Mouse (Mus musculus) liver, embryonic 12.5 days (tissue): ENCODE measurements around the gene Fxyd6. TPM values are rescaled to one million over a fixed set of nuclear protein-coding genes. Genes with fewer than 3 reads are reported as not detected.

Experiments
- ATAC-seq: fragments of 200-750 bp; cut with Nextera tagmentation; 2 replicates; pipeline ENCODE4 v1.8.0; 2017; ENCODE audit warnings: moderate number of reproducible peaks, mild to moderate bottlenecking, moderate library complexity
- H3K27ac ChIP-seq: fragments of 300-500 bp; sonication (generic); 2 replicates; pipeline ENCODE4 v1.5.1; 2016; ENCODE audit warnings: mild to moderate bottlenecking
- H3K27me3 ChIP-seq: fragments of 300-500 bp; sonication (generic); replicated peaks from 2 replicates; pipeline ENCODE4 v1.6.1; 2016; ENCODE audit warnings: mild to moderate bottlenecking, moderate library complexity
- H3K36me3 ChIP-seq: fragments of 300-500 bp; sonication (generic); 2 replicates; pipeline ENCODE4 v1.6.1; 2016; ENCODE audit warnings: mild to moderate bottlenecking, moderate library complexity
- H3K4me1 ChIP-seq: fragments of 300-500 bp; sonication (generic); 2 replicates; pipeline ENCODE4 v1.6.1; 2016
- H3K4me2 ChIP-seq: fragments of 300-500 bp; sonication (generic); 2 replicates; pipeline ENCODE4 v1.6.1; 2016; ENCODE audit warnings: mild to moderate bottlenecking, moderate library complexity
- H3K4me3 ChIP-seq: fragments of 300-500 bp; sonication (generic); 2 replicates; pipeline ENCODE4 v1.5.1; 2016; ENCODE audit warnings: mild to moderate bottlenecking, moderate library complexity
- H3K9ac ChIP-seq: fragments of 300-500 bp; sonication (generic); 2 replicates; pipeline ENCODE4 v1.6.1; 2016; ENCODE audit warnings: mild to moderate bottlenecking, moderate library complexity
- H3K9me3 ChIP-seq: fragments of 300-500 bp; sonication (generic); replicated peaks from 2 replicates; pipeline ENCODE4 v1.6.1; 2016; ENCODE audit warnings: mild to moderate bottlenecking, moderate library complexity
- WGBS: fragments of 180-500 bp; shearing (Covaris S2); methylation state at CpG from one replicate; pipeline ENCODE4 v1.1.7; 2016; ENCODE audit not compliant: insufficient replicate concordance; 5-methylcytosine and 5-hydroxymethylcytosine counted together
- polyA plus RNA-seq: library from polyadenylated mRNA; unstranded; fragments of >200 nt; fragmentation: Nextera tagmentation; extraction: Ambion mirVana; gene quantifications from 2 replicates; pipeline ENCODE4 v1.2.1, GENCODE M21; 2016

Gene Fxyd6
- polyA plus RNA-seq, 1 experiment from 2014 or later, result 5.0 TPM

DNA sequence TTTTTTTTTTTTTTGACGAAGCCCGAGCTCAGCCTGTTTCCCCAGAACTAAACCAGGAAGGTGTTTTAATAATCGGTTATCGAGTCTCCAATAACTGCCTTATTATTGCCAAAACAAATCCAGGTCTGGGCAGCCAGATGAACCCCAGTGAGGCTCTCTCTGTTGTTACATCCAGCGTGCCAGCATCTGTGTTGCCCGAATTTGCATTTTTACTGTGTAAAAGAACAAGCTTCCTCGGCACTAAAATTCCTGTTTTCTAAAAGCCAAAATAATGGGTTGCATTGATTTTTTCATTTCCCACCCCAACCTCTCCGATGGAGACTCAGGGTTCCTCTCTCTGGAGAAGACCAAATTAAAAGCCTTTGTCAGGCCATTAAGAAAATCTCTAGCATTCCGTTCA, 63.1 kb downstream of the Fxyd6 start:
- Histone ChIP-seq H3K9me3 (no peaks in the 10 kb centered on the region), H3K9ac (no peak overlapping the region), H3K36me3 (no peaks in the 10 kb centered on the region), H3K4me3 (no peak overlapping the region), H3K4me1 (0 out of 2 replicates have a peak, but pooled peaks cover 7% of the 10 kb centered on the region), H3K27me3 (peaks cover 71% of the 10 kb centered on the region), H3K27ac (no peak overlapping the region), H3K4me2 (no peak overlapping the region)
- ATAC-seq, result no peak
- WGBS, result 70% methylated on average over 9 of the region's 9 CpGs

DNA sequence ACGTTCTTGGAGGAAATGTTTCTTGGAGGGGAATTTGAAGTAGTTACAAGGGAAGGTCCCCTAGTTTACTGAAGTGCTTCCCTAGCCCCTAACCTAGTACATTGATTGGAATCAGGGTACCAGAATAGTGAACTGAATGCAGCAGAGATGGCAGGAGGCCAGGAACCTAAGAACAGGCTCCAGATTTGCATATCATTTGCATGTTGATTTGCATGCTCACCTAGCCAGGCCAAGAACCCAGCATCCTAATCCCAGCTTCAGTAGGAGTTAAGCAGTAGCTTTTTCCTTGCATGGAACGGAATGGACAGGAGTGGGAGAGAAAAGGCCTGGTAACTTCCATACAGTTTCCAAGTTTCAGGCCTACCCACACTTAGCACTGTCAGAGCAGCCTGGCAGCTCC, 64.2 kb downstream of the Fxyd6 start:
- no peak overlapping the region for H3K4me2 ChIP-seq
- H3K36me3 ChIP-seq, result no peaks in the 10 kb centered on the region
- H3K4me3 ChIP-seq, result no peak overlapping the region
- WGBS, result 64% methylated on average over 2 of the region's 2 CpGs
- H3K27ac ChIP-seq, result no peak overlapping the region
- no peak for ATAC-seq
- 0 out of 2 replicates have a peak, but pooled peaks cover 7% of the 10 kb centered on the region for H3K4me1 ChIP-seq
- H3K9me3 ChIP-seq, result no peaks in the 10 kb centered on the region
- H3K27me3 ChIP-seq, result peaks cover 60% of the 10 kb centered on the region
- H3K9ac ChIP-seq, result no peak overlapping the region

DNA sequence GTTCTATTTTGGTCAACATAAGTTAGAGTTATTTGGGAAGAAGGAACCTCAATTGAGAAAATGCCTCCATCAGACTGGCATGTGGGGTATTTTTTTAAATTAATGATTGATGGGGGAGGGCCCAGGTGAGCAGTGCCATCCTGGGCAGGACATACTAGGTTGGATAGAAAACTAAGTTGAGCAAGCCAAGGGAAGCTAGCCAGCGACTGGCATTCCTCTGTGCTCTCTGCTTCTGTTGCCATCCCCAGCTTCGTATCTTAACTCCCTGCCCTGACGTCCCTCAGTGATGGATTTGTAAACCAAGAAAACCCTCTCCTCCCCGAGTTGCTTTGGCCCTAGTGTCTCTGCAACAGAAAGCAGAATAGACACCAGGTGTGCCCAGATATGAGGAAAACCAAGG, 69.0 kb downstream of the Fxyd6 start:
- H3K9ac ChIP-seq, result no peak overlapping the region
- H3K4me2 ChIP-seq, result no peak overlapping the region
- no peak overlapping the region for H3K4me3 ChIP-seq
- ATAC-seq, result no peak
- no peak overlapping the region for H3K27ac ChIP-seq
- peaks cover 13% of the 10 kb centered on the region for H3K27me3 ChIP-seq
- no peaks in the 10 kb centered on the region for H3K4me1 ChIP-seq
- no peaks in the 10 kb centered on the region for H3K9me3 ChIP-seq
- WGBS, result 56% methylated on average over 4 of the region's 4 CpGs
- H3K36me3 ChIP-seq, result no peaks in the 10 kb centered on the region

DNA sequence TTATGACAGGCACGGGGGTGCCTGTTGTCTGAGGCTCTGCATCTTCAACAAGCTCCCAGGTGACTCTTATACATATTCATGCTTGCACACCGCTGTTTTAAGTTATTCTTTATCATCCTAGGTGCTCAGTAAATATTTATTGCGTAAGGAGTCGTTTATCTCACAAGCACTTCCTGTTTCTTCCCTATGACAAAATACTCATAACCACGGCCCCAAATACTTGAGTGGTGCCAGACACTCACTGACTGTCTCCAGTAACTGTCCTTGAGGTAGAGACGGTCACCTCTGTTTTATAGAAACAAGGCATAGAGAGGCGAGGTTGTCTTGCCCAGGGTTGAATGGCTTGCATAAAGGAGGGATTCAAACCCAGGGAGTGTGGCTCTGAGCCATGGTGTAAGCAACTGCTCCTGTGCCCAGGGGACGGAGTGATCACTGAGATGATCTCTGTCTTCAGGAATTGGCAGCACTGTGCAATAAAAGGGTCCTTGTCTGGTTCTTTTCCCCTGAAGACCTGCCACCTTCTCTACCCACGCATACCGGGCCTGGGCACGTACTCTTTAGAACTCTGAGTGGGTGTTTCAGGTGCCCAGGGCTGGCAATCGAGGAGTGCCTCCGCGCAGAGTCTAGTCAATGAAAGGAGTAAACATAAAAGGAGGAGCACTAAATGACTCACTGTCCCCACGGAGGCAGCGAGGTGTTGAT, 70.2 kb downstream of the Fxyd6 start:
- H3K27me3 ChIP-seq, result peaks cover 10% of the 10 kb centered on the region; the same call in 1 of the 2 replicates
- no peak overlapping the region for H3K4me3 ChIP-seq
- no peak for ATAC-seq
- no peaks in the 10 kb centered on the region for H3K36me3 ChIP-seq
- no peak overlapping the region for H3K27ac ChIP-seq
- no peaks in the 10 kb centered on the region for H3K9me3 ChIP-seq
- H3K4me2 ChIP-seq, result no peak overlapping the region
- WGBS, result 61% methylated on average over 16 of the region's 16 CpGs
- H3K9ac ChIP-seq, result no peak overlapping the region
- no peaks in the 10 kb centered on the region for H3K4me1 ChIP-seq

DNA sequence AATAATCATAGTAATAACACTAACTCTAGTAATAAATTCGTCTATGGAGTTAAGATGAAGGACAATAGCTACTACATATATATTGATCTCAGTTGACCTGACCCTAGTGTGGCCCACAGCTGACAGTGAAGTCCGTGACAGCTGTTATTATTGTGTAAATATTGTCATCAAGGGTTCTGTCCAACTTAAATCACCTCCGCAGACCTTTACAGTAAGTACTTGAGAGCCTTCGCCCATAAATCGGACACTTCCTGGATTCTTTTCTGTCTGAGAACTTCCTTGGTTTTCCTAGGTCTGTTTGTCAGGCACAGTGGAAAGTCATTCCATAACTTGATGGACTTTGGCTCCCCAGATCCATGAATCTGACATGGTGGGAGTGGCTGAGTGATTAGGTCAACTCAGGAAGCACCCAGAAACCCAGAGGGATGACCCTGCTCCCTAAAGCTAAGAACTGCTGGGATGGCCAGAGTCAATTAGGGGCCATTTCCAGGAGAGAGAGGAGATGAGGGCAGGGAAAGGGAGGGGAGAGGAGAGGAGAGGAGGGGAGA, 74.3 kb downstream of the Fxyd6 start:
- no peak for ATAC-seq
- Histone ChIP-seq H3K27ac (no peak overlapping the region), H3K9me3 (no peaks in the 10 kb centered on the region), H3K27me3 (peaks cover 17% of the 10 kb centered on the region), H3K4me2 (no peak overlapping the region), H3K9ac (no peak overlapping the region), H3K4me3 (no peak overlapping the region), H3K36me3 (no peaks in the 10 kb centered on the region), H3K4me1 (no peaks in the 10 kb centered on the region)
- 62% methylated on average over 5 of the region's 5 CpGs for WGBS

Other genes starting within 250 kb of the Fxyd6 start
- 0.25 and 0.33 TPM in 2 replicates for gene Scn4b, start 231.8 kb upstream of the Fxyd6 start, polyA plus RNA-seq
- gene BC049352, start 188.2 kb upstream of the Fxyd6 start, polyA plus RNA-seq, result 0.10 TPM in 1 of 2 replicates, not detected in the other
- not detected in 2 replicates for gene Tmprss4, start 166.1 kb upstream of the Fxyd6 start, polyA plus RNA-seq
- gene Il10ra, start 101.0 kb upstream of the Fxyd6 start, polyA plus RNA-seq, result 2.9 and 3.1 TPM in 2 replicates
- gene Tmprss13, start 51.1 kb upstream of the Fxyd6 start, polyA plus RNA-seq, result not detected in 2 replicates
- 1.2 and 1.5 TPM in 2 replicates for gene Fxyd2, start 29.5 kb downstream of the Fxyd6 start, polyA plus RNA-seq
- not detected in 2 replicates for gene Dscaml1, start 56.4 kb downstream of the Fxyd6 start, polyA plus RNA-seq